Mouse (Mus musculus): ENCODE measurements at regions not wholly inside any gene's neighbourhood (a gene's known extent, or its start where the extent isn't known, plus 50 kb on each side); places are given as distances from the start of the nearest gene placed in this dataset.

DNA sequence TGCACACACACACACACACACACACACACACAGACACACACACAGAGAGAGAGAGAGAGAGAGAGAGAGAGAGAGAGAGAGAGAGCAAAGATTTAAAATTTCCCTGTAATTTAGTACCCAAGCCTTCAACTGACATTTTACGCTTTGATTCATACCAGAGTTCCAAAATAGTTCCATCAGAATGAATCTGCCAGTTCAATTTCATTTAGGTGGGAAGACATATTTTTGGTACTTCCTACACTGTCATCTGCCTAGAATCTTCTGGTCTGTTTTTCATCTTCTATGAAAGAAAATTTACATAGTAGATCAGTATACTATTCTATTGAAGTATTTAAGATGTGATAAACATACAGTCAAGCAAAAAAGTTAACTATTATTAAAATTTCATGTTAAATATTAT is 1177.4 kb downstream of the Zpld1 start:
- Histone ChIP-seq H3K27ac (ENCODE audit: low read depth) (no peak overlapping the region), H3K36me3 (replicated peaks; ENCODE audit: insufficient read depth, low read length) (no peaks in the 10 kb centered on the region), H3K27me3 (ENCODE audit: insufficient read depth, low read length) (no peaks in the 10 kb centered on the region), H3K4me2 (ENCODE audit: low read depth, low read length) (no peak overlapping the region), H3K4me3 (ENCODE audit: low read depth, low read length) (no peak overlapping the region), H3K9me3 (ENCODE audit: low read length) (no peaks in the 10 kb centered on the region), H3K9ac (replicated peaks) (no peak overlapping the region), H3K4me1 (ENCODE audit: insufficient read depth) (no peaks in the 10 kb centered on the region)
- DNase-seq (no peak), ATAC-seq (no peak)
- WGBS (ENCODE audit: insufficient replicate concordance), result 85% methylated on average over 1 of the region's 1 CpGs
- no peak for TF ChIP-seq EP300 (IDR thresholded peaks at IDR 0.05; ENCODE audit: low read depth)
- TF ChIP-seq CTCF (IDR thresholded peaks at IDR 0.05; ENCODE audit: low read depth), result no peak

DNA sequence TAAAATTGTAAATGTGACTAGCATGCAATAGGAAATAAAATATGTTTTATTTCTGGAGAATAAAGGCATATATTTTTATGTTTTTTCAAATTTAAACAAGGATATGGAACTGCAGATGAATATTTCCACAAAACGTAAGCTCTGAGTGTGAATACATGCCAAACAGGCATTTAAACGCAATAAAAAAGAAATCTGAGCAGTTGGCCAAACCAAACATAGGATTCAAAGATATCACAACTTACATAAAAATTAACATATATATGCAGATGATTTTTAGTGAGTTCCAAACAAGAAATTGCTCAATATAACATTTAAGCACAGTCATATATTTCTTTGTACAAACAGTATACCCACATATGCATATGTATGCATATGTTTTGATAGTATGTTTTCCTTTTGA is 1199.1 kb downstream of the Zpld1 start:
- Histone ChIP-seq H3K36me3 (replicated peaks; ENCODE audit: insufficient read depth, low read length) (no peaks in the 10 kb centered on the region), H3K27ac (ENCODE audit: low read depth) (no peak overlapping the region), H3K4me2 (ENCODE audit: low read depth, low read length) (no peak overlapping the region), H3K4me1 (ENCODE audit: insufficient read depth) (no peaks in the 10 kb centered on the region), H3K9me3 (ENCODE audit: low read length) (no peaks in the 10 kb centered on the region), H3K4me3 (ENCODE audit: low read depth, low read length) (no peak overlapping the region), H3K27me3 (ENCODE audit: insufficient read depth, low read length) (no peaks in the 10 kb centered on the region), H3K9ac (replicated peaks) (no peak overlapping the region)
- ATAC-seq (no peak), DNase-seq (no peak)
- 82% methylated on average over 2 of the region's 2 CpGs for WGBS (ENCODE audit: insufficient replicate concordance)
- TF ChIP-seq CTCF (IDR thresholded peaks at IDR 0.05; ENCODE audit: low read depth) (no peak), EP300 (IDR thresholded peaks at IDR 0.05; ENCODE audit: low read depth) (no peak)

DNA sequence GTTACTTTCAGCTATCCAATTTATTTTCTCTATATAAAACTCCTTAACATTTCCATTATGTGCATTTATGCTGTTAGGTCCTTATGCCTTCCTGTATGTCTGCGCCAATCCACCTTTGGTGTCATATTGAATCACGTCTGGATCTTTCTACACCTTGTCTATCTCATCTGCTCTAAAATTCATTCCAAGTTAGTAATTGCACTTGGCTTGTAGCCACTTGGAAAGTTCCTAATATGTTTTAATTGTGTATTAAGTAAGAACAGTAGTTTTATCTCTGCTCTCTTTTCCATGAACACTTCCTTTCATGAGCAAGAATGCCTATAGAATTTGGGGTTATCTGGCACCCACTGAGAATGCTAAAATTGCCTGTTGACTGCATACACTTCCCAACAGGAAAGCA is 1205.6 kb downstream of the Zpld1 start:
- no peak for ATAC-seq
- TF ChIP-seq EP300 (IDR thresholded peaks at IDR 0.05; ENCODE audit: low read depth), result no peak
- no peak for TF ChIP-seq CTCF (IDR thresholded peaks at IDR 0.05; ENCODE audit: low read depth)
- Histone ChIP-seq H3K4me1 (ENCODE audit: insufficient read depth) (no peaks in the 10 kb centered on the region), H3K27me3 (ENCODE audit: insufficient read depth, low read length) (no peaks in the 10 kb centered on the region), H3K4me2 (ENCODE audit: low read depth, low read length) (no peak overlapping the region), H3K4me3 (ENCODE audit: low read depth, low read length) (no peak overlapping the region), H3K9ac (replicated peaks) (no peak overlapping the region), H3K9me3 (ENCODE audit: low read length) (no peaks in the 10 kb centered on the region), H3K36me3 (replicated peaks; ENCODE audit: insufficient read depth, low read length) (no peaks in the 10 kb centered on the region), H3K27ac (ENCODE audit: low read depth) (no peak overlapping the region)
- WGBS (ENCODE audit: insufficient replicate concordance), result 78% methylated on average over 2 of the region's 2 CpGs
- DNase-seq, result no peak

- Histone ChIP-seq H3K4me3 (ENCODE audit: low read depth, low read length) (no peak overlapping the region), H3K4me2 (ENCODE audit: low read depth, low read length) (no peak overlapping the region), H3K27ac (ENCODE audit: low read depth) (no peak overlapping the region), H3K9ac (replicated peaks) (no peak overlapping the region), H3K27me3 (ENCODE audit: insufficient read depth, low read length) (no peaks in the 10 kb centered on the region), H3K9me3 (ENCODE audit: low read length) (no peaks in the 10 kb centered on the region), H3K4me1 (ENCODE audit: insufficient read depth) (no peaks in the 10 kb centered on the region), H3K36me3 (replicated peaks; ENCODE audit: insufficient read depth, low read length) (no peaks in the 10 kb centered on the region)
- DNase-seq, result no peak
- no peak for ATAC-seq
- WGBS (ENCODE audit: insufficient replicate concordance), result 88% methylated on average over 2 of the region's 2 CpGs
- TF ChIP-seq CTCF (IDR thresholded peaks at IDR 0.05; ENCODE audit: low read depth) (no peak), EP300 (IDR thresholded peaks at IDR 0.05; ENCODE audit: low read depth) (no peak)
Measured at GRCm38 (mm10) chr16:54091061-54091765, 1206.6 kb downstream of the Zpld1 start.

DNA sequence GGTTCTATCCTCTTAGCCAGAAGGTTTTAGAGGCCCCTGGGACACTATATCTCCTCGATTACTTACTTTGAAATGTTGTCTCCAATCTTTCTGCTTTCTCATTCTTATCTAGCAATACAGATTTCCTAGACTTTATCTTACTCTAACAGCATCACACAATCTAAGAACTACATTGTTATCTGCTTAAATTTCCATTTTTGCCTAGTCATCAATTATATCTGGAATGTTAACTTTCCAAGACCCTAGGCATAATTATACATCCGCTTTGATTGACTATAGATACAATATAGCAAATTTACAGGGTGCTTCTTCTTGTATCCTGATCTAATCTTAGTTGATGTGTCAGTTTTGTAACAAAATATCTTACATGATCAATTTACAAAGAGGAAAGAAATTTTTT is 1217.3 kb downstream of the Zpld1 start:
- Histone ChIP-seq H3K9ac (replicated peaks) (no peak overlapping the region), H3K4me3 (ENCODE audit: low read depth, low read length) (no peak overlapping the region), H3K27ac (ENCODE audit: low read depth) (no peak overlapping the region), H3K4me2 (ENCODE audit: low read depth, low read length) (no peak overlapping the region), H3K9me3 (ENCODE audit: low read length) (no peaks in the 10 kb centered on the region), H3K4me1 (ENCODE audit: insufficient read depth) (no peaks in the 10 kb centered on the region), H3K27me3 (ENCODE audit: insufficient read depth, low read length) (no peaks in the 10 kb centered on the region), H3K36me3 (replicated peaks; ENCODE audit: insufficient read depth, low read length) (no peaks in the 10 kb centered on the region)
- 49% methylated on average over 2 of the region's 2 CpGs for WGBS (ENCODE audit: insufficient replicate concordance)
- no peak for TF ChIP-seq CTCF (IDR thresholded peaks at IDR 0.05; ENCODE audit: low read depth)
- TF ChIP-seq EP300 (IDR thresholded peaks at IDR 0.05; ENCODE audit: low read depth), result no peak
- DNase-seq (no peak), ATAC-seq (no peak)

DNA sequence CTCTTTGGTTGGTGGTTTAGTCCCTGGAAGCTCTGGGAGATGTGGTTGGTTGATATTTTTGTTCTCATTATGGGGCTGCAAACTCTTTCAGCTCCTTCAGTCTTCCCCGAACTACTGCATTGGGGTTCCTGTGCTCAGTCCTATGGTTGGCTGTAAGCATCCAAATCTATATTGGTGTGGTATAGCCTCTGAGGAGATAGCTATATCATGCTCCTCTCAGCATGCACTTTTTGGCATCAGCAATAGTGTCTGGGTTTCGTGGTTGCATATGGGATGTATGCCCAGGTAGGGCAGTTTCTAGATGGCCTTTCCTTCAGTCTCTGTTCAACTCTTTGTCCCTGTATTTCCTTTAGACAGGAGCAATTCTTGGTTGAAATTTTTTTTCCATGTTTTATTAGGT is 1250.0 kb downstream of the Zpld1 start:
- 70% methylated on average over 2 of the region's 2 CpGs for WGBS (ENCODE audit: insufficient replicate concordance)
- no peak for ATAC-seq
- H3K9ac ChIP-seq (replicated peaks), result no peak overlapping the region
- no peaks in the 10 kb centered on the region for H3K27me3 ChIP-seq (ENCODE audit: insufficient read depth, low read length)
- no peaks in the 10 kb centered on the region for H3K36me3 ChIP-seq (replicated peaks; ENCODE audit: insufficient read depth, low read length)
- H3K4me3 ChIP-seq (ENCODE audit: low read depth, low read length), result no peak overlapping the region
- H3K4me1 ChIP-seq (ENCODE audit: insufficient read depth), result no peaks in the 10 kb centered on the region
- no peaks in the 10 kb centered on the region for H3K9me3 ChIP-seq (ENCODE audit: low read length)
- H3K27ac ChIP-seq (ENCODE audit: low read depth), result no peak overlapping the region
- no peak overlapping the region for H3K4me2 ChIP-seq (ENCODE audit: low read depth, low read length)
- no peak for TF ChIP-seq EP300 (IDR thresholded peaks at IDR 0.05; ENCODE audit: low read depth)
- DNase-seq, result no peak

- TF ChIP-seq CTCF (IDR thresholded peaks at IDR 0.05; ENCODE audit: low read depth), result no peak
- TF ChIP-seq EP300 (IDR thresholded peaks at IDR 0.05; ENCODE audit: low read depth), result no peak
- Histone ChIP-seq H3K4me2 (ENCODE audit: low read depth, low read length) (no peak overlapping the region), H3K9me3 (ENCODE audit: low read length) (no peaks in the 10 kb centered on the region), H3K4me3 (ENCODE audit: low read depth, low read length) (no peak overlapping the region), H3K36me3 (replicated peaks; ENCODE audit: insufficient read depth, low read length) (no peaks in the 10 kb centered on the region), H3K4me1 (ENCODE audit: insufficient read depth) (no peaks in the 10 kb centered on the region), H3K9ac (replicated peaks) (no peak overlapping the region), H3K27ac (ENCODE audit: low read depth) (no peak overlapping the region), H3K27me3 (ENCODE audit: insufficient read depth, low read length) (no peaks in the 10 kb centered on the region)
- DNase-seq (no peak), ATAC-seq (no peak)
- 63% methylated on average over 4 of the region's 4 CpGs for WGBS (ENCODE audit: insufficient replicate concordance)
Measured at GRCm38 (mm10) chr16:54041973-54042372, 1255.8 kb downstream of the Zpld1 start.

Measured in liver, postnatal 0 days (tissue).